In genomic region chr6:72553079-72553412, GRCm38 (mm10) we compare ENCODE assay signal across 8 mouse cellular contexts. TPM values are rescaled to one million over a fixed set of nuclear protein-coding genes. Genes with fewer than 3 reads are reported as not detected.
DNase-seq lines count a peak whose midpoint lies in the region; ATAC-seq and TF ChIP-seq lines count a peak whose summit lies in the region.

No protein-coding gene starts in this region.

- 18% methylated on average over 8 of the region's 8 CpGs for whole genome bisulfite sequencing in liver, embryonic 11.5 days
- 11% methylated on average over 8 of the region's 8 CpGs for WGBS in stomach, postnatal 0 days

- ATAC-seq in liver, embryonic 11.5 days (replicated peaks; ENCODE audit: low FRiP score), result no peak
- ATAC-seq in stomach, postnatal 0 days (ENCODE audit: low FRiP score, low TSS enrichment), result no peak

- H3K36me3 ChIP-seq in testis, adult 2 months (ENCODE audit: control insufficient read depth, insufficient read depth, low read length), result no peaks in the 10 kb centered on the region
- no peaks in the 10 kb centered on the region for H3K36me3 ChIP-seq in liver, embryonic 11.5 days (ENCODE audit: control insufficient read depth, insufficient read depth, low read length)
- no peaks in the 10 kb centered on the region for H3K36me3 ChIP-seq in stomach, postnatal 0 days (ENCODE audit: control insufficient read depth, insufficient read depth, low read length)

- H3K4me3 ChIP-seq in gastrocnemius, adult 2 months, result peak overlapping the region; percentile 70
- H3K4me3 ChIP-seq in testis, adult 2 months (ENCODE audit: control insufficient read depth, low read depth, low read length), result peak overlapping the region; percentile 83
- H3K4me3 ChIP-seq in liver, embryonic 11.5 days (ENCODE audit: low read depth, low read length), result peak overlapping the region; percentile 48
- peak overlapping the region; percentile 36 for H3K4me3 ChIP-seq in stomach, postnatal 0 days (ENCODE audit: low read depth, low read length)

- H3K9me3 ChIP-seq in liver, embryonic 11.5 days (ENCODE audit: control insufficient read depth, low read length), result no peaks in the 10 kb centered on the region
- H3K9me3 ChIP-seq in stomach, postnatal 0 days (ENCODE audit: control insufficient read depth, low read length), result no peaks in the 10 kb centered on the region

- TF ChIP-seq POLR2A in testis, adult 2 months (IDR thresholded peaks at IDR 0.05; ENCODE audit: control insufficient read depth, low read depth, low read length), result no peak

- TF ChIP-seq EP300 in stomach, postnatal 0 days (optimal IDR thresholded peaks at IDR 0.05), result no peak

- peak overlapping the region; percentile 73 for H3K9ac ChIP-seq in liver, embryonic 11.5 days (ENCODE audit: low read depth, low read length)
- H3K9ac ChIP-seq in stomach, postnatal 0 days (ENCODE audit: low read length), result peak overlapping the region; percentile 52; the same call in 1 of the 2 replicates

- H3K27me3 ChIP-seq in testis, adult 2 months (ENCODE audit: control insufficient read depth, insufficient read depth, low read length), result no peaks in the 10 kb centered on the region
- no peaks in the 10 kb centered on the region for H3K27me3 ChIP-seq in liver, embryonic 11.5 days (replicated peaks; ENCODE audit: control insufficient read depth, insufficient read depth, low read length)
- no peaks in the 10 kb centered on the region for H3K27me3 ChIP-seq in stomach, postnatal 0 days (ENCODE audit: control insufficient read depth, insufficient read depth, low read length)

- intact Hi-C loops in gastrocnemius, adult 2 months (cut with DNase I), result no loop called here
- intact Hi-C loops in gastrocnemius, postnatal 14 days (cut with DNase I; ENCODE audit: low total_unique reads), result no loop called here

- no peak for DNase-seq in gastrocnemius, adult 2 months
- no peak for DNase-seq in gastrocnemius, postnatal 10 days
- DNase-seq in testis, postnatal 10 days (ENCODE audit: low spot score), result no peak
- no peak for DNase-seq in liver, embryonic 11.5 days (ENCODE audit: low spot score)
- no peak for DNase-seq in stomach, postnatal 0 days (ENCODE audit: low spot score)
- DNase-seq in layer of hippocampus, adult 9-11 months, result no peak
- DNase-seq in gastrocnemius, postnatal 14 days, result no peak

- peak overlapping the region; percentile 62 for H3K4me2 ChIP-seq in liver, embryonic 11.5 days
- H3K4me2 ChIP-seq in stomach, postnatal 0 days (replicated peaks; ENCODE audit: low read depth), result peak overlapping the region; percentile 61

- H3K27ac ChIP-seq in gastrocnemius, adult 2 months, result peak overlapping the region; percentile 88
- H3K27ac ChIP-seq in testis, adult 2 months (ENCODE audit: control insufficient read depth, insufficient read depth, low read depth, low read length), result peak overlapping the region; percentile 70
- peak overlapping the region; percentile 60 for H3K27ac ChIP-seq in liver, embryonic 11.5 days (ENCODE audit: low read depth, low read length)
- peak overlapping the region; percentile 88 for H3K27ac ChIP-seq in stomach, postnatal 0 days (replicated peaks)

- peaks cover 2% of the 10 kb centered on the region; the same call in 1 of the 2 replicates for H3K4me1 ChIP-seq in testis, adult 2 months (ENCODE audit: control insufficient read depth, insufficient read depth, low read length)
- peaks cover 32% of the 10 kb centered on the region for H3K4me1 ChIP-seq in liver, embryonic 11.5 days (replicated peaks; ENCODE audit: control insufficient read depth, insufficient read depth, low read length)
- 0 out of 2 replicates have a peak, but pooled peaks cover 8% of the 10 kb centered on the region for H3K4me1 ChIP-seq in stomach, postnatal 0 days (replicated peaks; ENCODE audit: control insufficient read depth, insufficient read depth)

- TF ChIP-seq CTCF in gastrocnemius, adult 2 months (IDR thresholded peaks at IDR 0.05), result no peak
- TF ChIP-seq CTCF in testis, adult 2 months (IDR thresholded peaks at IDR 0.05; ENCODE audit: control insufficient read depth, insufficient read depth, insufficient replicate concordance, low read depth, low read length), result no peak
- TF ChIP-seq CTCF in stomach, postnatal 0 days (IDR thresholded peaks at IDR 0.05; ENCODE audit: low read depth), result no peak

RNA-seq across cellular contexts. Expression of gene Capg, which starts 8.9 kb away (rescaled TPM):
- total RNA-seq in gastrocnemius, adult 2 months (2021), result 1 to 10 TPM; 6.8 to 9.7 TPM
- 10 to 100 TPM; 12.4 to 19.1 TPM for total RNA-seq in gastrocnemius, postnatal 10 days (2021)
- 1.3 and 4.1 TPM in 2 replicates for polyA plus RNA-seq in testis, adult 2 months (2012; rRNA removed)
- polyA plus RNA-seq in liver, embryonic 11.5 days (2014; fragmentation: Nextera tagmentation; extraction: Ambion mirVana), result 30.2 and 31.9 TPM in 2 replicates
- polyA plus RNA-seq in stomach, postnatal 0 days (2015; fragmentation: Nextera tagmentation; extraction: Ambion mirVana), result 120 and 130 TPM in 2 replicates
- total RNA-seq in gastrocnemius, postnatal 14 days (2021), result 10 to 100 TPM; 11.5 to 15.4 TPM

RNA-seq across cellular contexts. Expression of gene Sh2d6, which starts 31.5 kb away (rescaled TPM):
- under 1 TPM; 0.59 to 0.99 TPM for total RNA-seq in gastrocnemius, adult 2 months (2021)
- total RNA-seq in gastrocnemius, postnatal 10 days (2021), result under 1 TPM; 0.54 to 0.79 TPM
- polyA plus RNA-seq in testis, adult 2 months (2012; rRNA removed), result 76.8 and 77.0 TPM in 2 replicates
- polyA plus RNA-seq in liver, embryonic 11.5 days (2014; fragmentation: Nextera tagmentation; extraction: Ambion mirVana), result not detected in 2 replicates
- 0.12 and 0.21 TPM in 2 replicates for polyA plus RNA-seq in stomach, postnatal 0 days (2015; fragmentation: Nextera tagmentation; extraction: Ambion mirVana)
- total RNA-seq in gastrocnemius, postnatal 14 days (2021), result under 1 TPM; 0.78 to 0.98 TPM

RNA-seq across cellular contexts. Expression of gene Elmod3, which starts 45.2 kb away (rescaled TPM):
- total RNA-seq in gastrocnemius, adult 2 months (2021), result 1 to 10 TPM; 7.7 to 9.8 TPM
- 1 to 10 TPM; 6.1 to 6.8 TPM for total RNA-seq in gastrocnemius, postnatal 10 days (2021)
- 40.2 and 46.0 TPM in 2 replicates for polyA plus RNA-seq in testis, adult 2 months (2012; rRNA removed)
- 12.3 and 13.4 TPM in 2 replicates for polyA plus RNA-seq in liver, embryonic 11.5 days (2014; fragmentation: Nextera tagmentation; extraction: Ambion mirVana)
- 13.3 and 15.8 TPM in 2 replicates for polyA plus RNA-seq in stomach, postnatal 0 days (2015; fragmentation: Nextera tagmentation; extraction: Ambion mirVana)
- total RNA-seq in gastrocnemius, postnatal 14 days (2021), result 1 to 10 TPM; 4.7 to 8.6 TPM

RNA-seq across cellular contexts. Expression of gene Retsat, which starts 45.2 kb away (rescaled TPM):
- 10 to 100 TPM; 56.1 to 98.6 TPM for total RNA-seq in gastrocnemius, adult 2 months (2021)
- total RNA-seq in gastrocnemius, postnatal 10 days (2021), result 10 to 100 TPM; 36.3 to 37.1 TPM
- polyA plus RNA-seq in testis, adult 2 months (2012; rRNA removed), result 9.4 and 11.0 TPM in 2 replicates
- 26.0 and 28.4 TPM in 2 replicates for polyA plus RNA-seq in liver, embryonic 11.5 days (2014; fragmentation: Nextera tagmentation; extraction: Ambion mirVana)
- polyA plus RNA-seq in stomach, postnatal 0 days (2015; fragmentation: Nextera tagmentation; extraction: Ambion mirVana), result 54.1 TPM in 2 replicates
- total RNA-seq in gastrocnemius, postnatal 14 days (2021), result 10 to 100 TPM; 40.8 to 46.7 TPM
